Mouse (Mus musculus) neural tube, embryonic 14.5 days (tissue): ENCODE measurements around the gene Smg9. TPM values are rescaled to one million over a fixed set of nuclear protein-coding genes. Genes with fewer than 3 reads are reported as not detected.

Source experiments
- ATAC-seq: fragments of 200-750 bp; cut with Nextera tagmentation; 2 replicates; pipeline ENCODE4 v1.8.0; 2017; ENCODE audit warnings: low read depth, mild to moderate bottlenecking, moderate TSS enrichment, moderate library complexity
- H3K27ac ChIP-seq: fragments of 300-500 bp; sonication (generic); 2 replicates; pipeline ENCODE4 v1.5.1; 2014; ENCODE audit warnings: low read depth, mild to moderate bottlenecking, control low read depth, low read length, moderate library complexity, mixed read lengths
- H3K27me3 ChIP-seq: fragments of 300-500 bp; sonication (generic); 2 replicates; pipeline ENCODE4 v1.6.1; 2014; ENCODE audit warnings: low read length; ENCODE audit not compliant: control insufficient read depth, insufficient read depth
- H3K36me3 ChIP-seq: fragments of 300-500 bp; sonication (generic); 2 replicates; pipeline ENCODE4 v1.6.1; 2014; ENCODE audit warnings: low read length, mixed read lengths; ENCODE audit not compliant: control insufficient read depth, insufficient read depth
- H3K4me1 ChIP-seq: fragments of 300-500 bp; sonication (generic); 2 replicates; pipeline ENCODE4 v1.6.1; 2014; ENCODE audit warnings: low read length; ENCODE audit not compliant: control insufficient read depth, insufficient read depth
- H3K4me2 ChIP-seq: fragments of 300-500 bp; sonication (generic); 2 replicates; pipeline ENCODE4 v1.6.1; 2014; ENCODE audit warnings: mild to moderate bottlenecking, low read depth, low read length, control low read depth
- H3K4me3 ChIP-seq: fragments of 300-500 bp; sonication (generic); 2 replicates; pipeline ENCODE4 v1.5.1; 2014; ENCODE audit warnings: low read depth, low read length, control low read depth, mixed read lengths
- H3K9ac ChIP-seq: fragments of 300-500 bp; sonication (generic); replicated peaks from 2 replicates; pipeline ENCODE4 v1.6.1; 2014; ENCODE audit warnings: low read depth, mild to moderate bottlenecking, control low read depth, low read length, mixed read lengths
- H3K9me3 ChIP-seq: fragments of 300-500 bp; sonication (generic); 2 replicates; pipeline ENCODE4 v1.6.1; 2016; ENCODE audit warnings: low read length; ENCODE audit not compliant: control insufficient read depth
- WGBS: fragments of 180-500 bp; shearing (Covaris S2); extraction: QIAGEN DNeasy Blood & Tissue Kit; methylation state at CpG from one replicate; pipeline ENCODE4 v1.1.7; 2014; 5-methylcytosine and 5-hydroxymethylcytosine counted together
- polyA plus RNA-seq: library from polyadenylated mRNA; unstranded; fragments of >200 nt; fragmentation: Nextera tagmentation; extraction: Ambion mirVana; gene quantifications from 2 replicates; pipeline ENCODE4 v1.2.1, GENCODE M21; 2014

Gene Smg9
- polyA plus RNA-seq, 1 experiment from 2014 or later, result 34.9 TPM

DNA sequence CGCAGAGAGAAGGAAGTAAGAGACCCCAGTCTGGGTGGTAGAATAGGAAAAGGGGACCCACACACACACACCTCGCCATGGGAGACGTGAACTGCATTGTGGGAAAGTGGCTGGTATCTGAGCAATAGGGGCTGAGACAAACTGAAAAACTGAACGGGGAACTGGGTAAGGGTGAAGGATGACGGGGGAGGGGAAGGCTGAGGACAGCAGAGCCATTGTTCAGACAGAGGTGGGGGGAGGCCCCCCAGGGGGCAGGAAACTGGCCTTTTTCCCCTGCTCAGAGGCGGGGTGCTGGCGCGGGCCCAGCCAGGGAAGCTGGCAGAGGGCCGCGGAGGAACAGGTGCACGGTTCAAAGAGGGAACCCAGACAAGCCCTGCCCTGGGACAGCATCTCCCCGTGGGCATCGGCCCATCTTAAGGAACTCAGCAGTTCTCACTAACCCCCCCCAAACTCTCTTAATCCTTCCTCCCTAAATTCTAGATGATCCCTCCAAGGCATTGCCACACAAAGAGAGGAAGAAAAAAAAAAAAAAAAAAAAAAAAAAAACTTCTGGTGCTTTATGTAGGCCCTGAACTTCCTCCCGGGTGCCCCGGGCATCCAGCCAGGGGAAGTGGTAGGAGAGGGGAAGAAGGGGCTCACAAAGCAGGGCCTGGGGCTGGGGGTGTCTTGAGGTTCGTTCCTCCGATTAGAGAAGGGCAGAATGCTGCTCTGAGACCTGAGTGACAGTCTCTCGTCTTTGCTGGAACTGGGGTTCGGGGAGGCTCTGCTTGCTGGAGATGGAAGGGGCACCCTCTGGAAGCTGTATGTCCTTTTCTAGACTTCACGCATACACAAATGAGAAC is 25.7 kb upstream of the Smg9 start:
- Histone ChIP-seq H3K27ac (peak overlapping the region; percentile 75), H3K36me3 (no peaks in the 10 kb centered on the region), H3K9me3 (no peaks in the 10 kb centered on the region), H3K9ac (no peak overlapping the region), H3K4me2 (peak overlapping the region; percentile 16; the same call in 1 of the 2 replicates), H3K4me3 (no peak overlapping the region), H3K27me3 (peaks cover 4% of the 10 kb centered on the region; the same call in 1 of the 2 replicates), H3K4me1 (peaks cover 8% of the 10 kb centered on the region; the same call in 1 of the 2 replicates)
- WGBS, result 30% methylated on average over 18 of the region's 20 CpGs
- peak; percentile 63 for ATAC-seq

DNA sequence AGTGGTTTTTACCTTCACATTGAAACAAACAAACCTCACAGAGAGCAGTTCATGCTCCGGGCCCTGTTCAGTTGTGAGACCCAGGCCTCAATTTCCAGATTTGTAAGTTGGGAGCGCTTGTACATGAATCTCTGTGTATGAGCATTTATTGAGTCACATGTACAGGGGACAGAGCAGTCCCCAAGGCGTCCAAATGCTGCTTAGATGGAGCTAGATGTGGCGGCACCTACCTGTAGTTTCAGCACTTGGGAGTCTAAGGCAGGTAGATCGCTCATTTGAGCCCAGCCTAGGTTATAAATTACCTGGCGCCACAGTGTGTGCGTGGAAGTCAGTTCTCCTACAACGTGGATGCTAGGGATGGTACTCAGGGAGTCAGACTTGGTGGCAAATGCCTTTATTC is 23.0 kb upstream of the Smg9 start:
- WGBS, result 90% methylated on average over 8 of the region's 8 CpGs
- Histone ChIP-seq H3K9me3 (no peaks in the 10 kb centered on the region), H3K27me3 (peaks cover 4% of the 10 kb centered on the region; the same call in 1 of the 2 replicates), H3K36me3 (no peaks in the 10 kb centered on the region), H3K4me3 (no peak overlapping the region), H3K9ac (no peak overlapping the region), H3K4me2 (no peak overlapping the region), H3K27ac (no peak overlapping the region), H3K4me1 (peaks cover 8% of the 10 kb centered on the region; the same call in 1 of the 2 replicates)
- ATAC-seq, result no peak

DNA sequence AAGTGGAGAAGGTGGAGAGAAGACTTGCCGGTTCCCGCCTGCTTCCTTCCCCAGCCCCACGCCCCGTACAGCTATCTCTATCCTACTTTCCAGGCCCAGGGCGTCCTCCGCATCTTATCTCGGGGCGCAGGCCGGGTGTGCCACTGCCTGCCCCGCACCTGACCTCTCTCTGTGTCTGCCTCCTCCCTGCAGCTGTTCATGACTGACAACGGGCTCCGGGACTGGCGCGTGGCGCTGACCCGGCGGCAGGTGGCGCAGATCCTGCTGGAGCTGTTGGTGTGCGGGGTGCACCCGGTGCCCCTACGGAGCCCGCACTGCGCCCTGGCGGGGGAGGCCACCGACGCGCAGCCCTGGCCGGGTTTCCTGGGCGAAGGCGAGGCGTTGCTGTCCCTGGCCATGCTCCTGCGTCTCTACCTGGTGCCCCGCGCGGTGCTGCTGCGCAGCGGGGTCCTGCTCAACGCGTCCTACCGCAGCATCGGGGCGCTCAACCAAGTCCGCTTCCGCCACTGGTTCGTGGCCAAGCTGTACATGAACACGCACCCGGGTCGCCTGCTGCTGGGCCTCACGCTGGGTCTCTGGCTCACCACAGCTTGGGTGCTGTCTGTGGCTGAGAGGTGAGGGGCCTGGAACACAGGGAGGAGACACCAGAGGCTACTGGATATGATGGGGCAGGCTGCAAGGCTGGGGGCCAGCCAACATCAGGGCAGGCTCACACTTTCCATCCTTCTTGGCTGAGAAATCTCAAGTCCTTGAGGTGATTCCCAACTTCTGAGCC is 22.1 kb upstream of the Smg9 start:
- peak; percentile 41; the same call in 1 of the 2 replicates for ATAC-seq
- WGBS, result 8% methylated on average over 45 of the region's 49 CpGs
- Histone ChIP-seq H3K4me2 (peak overlapping the region; percentile 38), H3K4me3 (peak overlapping the region; percentile 17; the same call in 1 of the 2 replicates), H3K9ac (0 out of 2 replicates have a peak overlapping the region, but pooled peaks have one; percentile 28), H3K27me3 (peaks cover 4% of the 10 kb centered on the region; the same call in 1 of the 2 replicates), H3K36me3 (no peaks in the 10 kb centered on the region), H3K9me3 (no peaks in the 10 kb centered on the region), H3K27ac (0 out of 2 replicates have a peak overlapping the region, but pooled peaks have one; percentile 44), H3K4me1 (peaks cover 8% of the 10 kb centered on the region; the same call in 1 of the 2 replicates)

GRCm38 (mm10) chr7:24378049-24378701 is 21.2 kb upstream of the Smg9 start:
- 70% methylated on average over 10 of the region's 10 CpGs for WGBS
- no peak overlapping the region for H3K9ac ChIP-seq
- peaks cover 4% of the 10 kb centered on the region; the same call in 1 of the 2 replicates for H3K27me3 ChIP-seq
- H3K27ac ChIP-seq, result no peak overlapping the region
- H3K4me1 ChIP-seq, result peaks cover 8% of the 10 kb centered on the region; the same call in 1 of the 2 replicates
- H3K9me3 ChIP-seq, result no peaks in the 10 kb centered on the region
- H3K4me2 ChIP-seq, result no peak overlapping the region
- no peak for ATAC-seq
- no peaks in the 10 kb centered on the region for H3K36me3 ChIP-seq
- no peak overlapping the region for H3K4me3 ChIP-seq

DNA sequence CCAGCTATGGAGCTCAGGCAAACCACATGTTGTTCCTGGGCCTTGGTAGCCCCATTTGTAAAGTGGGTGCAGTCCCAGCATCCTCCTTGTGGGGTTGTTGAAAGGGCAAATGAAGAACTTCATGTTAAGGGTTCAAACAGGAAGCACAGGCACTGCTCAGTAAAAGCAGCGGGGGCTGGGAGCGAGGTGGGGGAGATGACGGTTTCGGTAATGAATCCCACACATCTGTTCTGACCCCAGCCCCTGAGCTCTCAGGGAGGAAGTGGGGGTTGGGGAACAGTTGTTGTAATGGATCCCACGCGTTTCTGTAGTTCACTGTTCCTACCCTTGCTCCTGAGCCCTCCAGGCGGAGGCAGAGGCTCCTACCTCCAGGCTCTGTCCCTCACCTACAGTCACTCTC is 19.5 kb upstream of the Smg9 start:
- H3K4me3 ChIP-seq, result no peak overlapping the region
- H3K27ac ChIP-seq, result no peak overlapping the region
- H3K9ac ChIP-seq, result no peak overlapping the region
- no peak for ATAC-seq
- H3K9me3 ChIP-seq, result no peaks in the 10 kb centered on the region
- no peaks in the 10 kb centered on the region for H3K36me3 ChIP-seq
- no peak overlapping the region for H3K4me2 ChIP-seq
- peaks cover 4% of the 10 kb centered on the region; the same call in 1 of the 2 replicates for H3K27me3 ChIP-seq
- H3K4me1 ChIP-seq, result peaks cover 8% of the 10 kb centered on the region; the same call in 1 of the 2 replicates
- 55% methylated on average over 7 of the region's 7 CpGs for WGBS

GRCm38 (mm10) chr7:24380370-24380769 is 19.0 kb upstream of the Smg9 start:
- Histone ChIP-seq H3K9me3 (no peaks in the 10 kb centered on the region), H3K4me2 (no peak overlapping the region), H3K9ac (no peak overlapping the region), H3K36me3 (no peaks in the 10 kb centered on the region), H3K27me3 (peaks cover 4% of the 10 kb centered on the region; the same call in 1 of the 2 replicates), H3K27ac (no peak overlapping the region), H3K4me3 (no peak overlapping the region), H3K4me1 (peaks cover 8% of the 10 kb centered on the region; the same call in 1 of the 2 replicates)
- no peak for ATAC-seq
- 75% methylated on average over 2 of the region's 2 CpGs for WGBS

GRCm38 (mm10) chr7:24382730-24383372 is 16.6 kb upstream of the Smg9 start:
- ATAC-seq, result no peak
- Histone ChIP-seq H3K9me3 (no peaks in the 10 kb centered on the region), H3K27ac (no peak overlapping the region), H3K9ac (no peak overlapping the region), H3K27me3 (no peaks in the 10 kb centered on the region), H3K4me1 (no peaks in the 10 kb centered on the region), H3K36me3 (no peaks in the 10 kb centered on the region), H3K4me3 (no peak overlapping the region), H3K4me2 (no peak overlapping the region)
- WGBS, result 84% methylated on average over 16 of the region's 16 CpGs

GRCm38 (mm10) chr7:24384070-24384469 is 15.3 kb upstream of the Smg9 start:
- no peak for ATAC-seq
- no peaks in the 10 kb centered on the region for H3K9me3 ChIP-seq
- H3K36me3 ChIP-seq, result no peaks in the 10 kb centered on the region
- no peak overlapping the region for H3K27ac ChIP-seq
- no peak overlapping the region for H3K9ac ChIP-seq
- no peaks in the 10 kb centered on the region for H3K27me3 ChIP-seq
- H3K4me3 ChIP-seq, result no peak overlapping the region
- no peaks in the 10 kb centered on the region for H3K4me1 ChIP-seq
- H3K4me2 ChIP-seq, result no peak overlapping the region
- 59% methylated on average over 6 of the region's 6 CpGs for WGBS
